Mouse (Mus musculus): ENCODE measurements around the gene Nrros. TPM values are rescaled to one million over a fixed set of nuclear protein-coding genes. Genes with fewer than 3 reads are reported as not detected.

The Nrros gene
- 18.1 and 22.2 TPM in 2 replicates for polyA plus RNA-seq (2015; fragmentation: Nextera tagmentation; extraction: Ambion mirVana)

- WGBS = 2% methylated on average over 25 of the region's 25 CpGs
- peak within 1 kb of the TSS; percentile 17 for H3K27ac ChIP-seq (ENCODE audit: low read length)
- ATAC-seq (ENCODE audit: low FRiP score, low TSS enrichment) = peak; percentile 77
- peak within 1 kb of the TSS; percentile 62 for H3K4me2 ChIP-seq (replicated peaks; ENCODE audit: low read depth, low read length)
- no peaks in the 10 kb centered on the region for H3K36me3 ChIP-seq (ENCODE audit: insufficient read depth, low read length)
- H3K9me3 ChIP-seq (ENCODE audit: low read length) = no peaks in the 10 kb centered on the region
- peak within 1 kb of the TSS; percentile 63 for H3K9ac ChIP-seq (replicated peaks; ENCODE audit: low read length)
- H3K27me3 ChIP-seq (ENCODE audit: insufficient read depth, low read length) = peaks cover 3% of the 10 kb centered on the region; the same call in 1 of the 2 replicates
- H3K4me3 ChIP-seq (ENCODE audit: low read length) = peak within 1 kb of the TSS; percentile 44
- peaks cover 13% of the 10 kb centered on the region; the same call in 1 of the 2 replicates for H3K4me1 ChIP-seq (ENCODE audit: insufficient read depth, low read length)
Observed at GRCm38 (mm10) chr16:32165281-32165821, at the start of gene Nrros. Gene Nrros, minus strand, starts transcription at chr16:32165594.

DNA sequence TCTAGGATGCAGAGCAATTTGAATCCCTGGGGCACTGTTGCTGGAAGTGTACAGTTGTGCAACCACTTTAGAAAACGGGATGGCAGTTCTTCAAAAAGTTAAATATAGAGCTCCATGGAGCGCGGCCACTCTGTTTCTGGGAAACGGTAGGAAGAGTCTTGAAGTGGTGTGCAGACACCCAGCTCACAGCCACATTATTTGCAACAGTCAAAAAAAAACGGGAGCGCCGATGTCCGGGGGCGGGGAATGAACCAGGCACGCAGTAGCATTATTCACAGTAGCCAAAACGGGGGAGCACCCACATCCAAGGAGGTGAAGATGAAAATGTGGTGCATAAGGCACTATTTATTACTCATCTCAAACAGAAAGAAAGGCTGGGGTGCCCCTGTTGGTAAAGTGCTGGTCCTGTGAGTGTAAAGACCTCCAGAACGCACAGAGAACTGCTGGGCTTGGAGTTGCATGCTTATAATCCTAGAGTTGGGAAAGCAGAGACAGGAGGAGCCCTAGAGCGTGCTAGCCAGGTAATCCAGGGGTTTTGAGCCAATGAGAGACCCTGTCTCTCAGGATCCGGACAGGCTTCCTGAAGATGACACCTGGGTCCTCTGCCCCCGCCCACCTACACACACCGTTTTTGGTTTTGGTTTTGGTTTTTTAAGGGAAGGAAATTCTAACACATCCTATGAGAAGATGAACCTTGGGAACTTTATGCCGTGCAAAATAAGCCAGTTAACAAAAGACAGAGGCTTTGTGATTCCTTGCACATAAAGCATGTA is 49.6 kb upstream of the Nrros start:
- H3K4me1 ChIP-seq (ENCODE audit: insufficient read depth, low read length) = no peaks in the 10 kb centered on the region
- no peaks in the 10 kb centered on the region for H3K36me3 ChIP-seq (ENCODE audit: insufficient read depth, low read length)
- no peak overlapping the region for H3K27ac ChIP-seq (ENCODE audit: low read length)
- no peak for ATAC-seq (ENCODE audit: low FRiP score, low TSS enrichment)
- no peaks in the 10 kb centered on the region for H3K27me3 ChIP-seq (ENCODE audit: insufficient read depth, low read length)
- no peak overlapping the region for H3K4me2 ChIP-seq (replicated peaks; ENCODE audit: low read depth, low read length)
- 73% methylated on average over 17 of the region's 17 CpGs for WGBS
- H3K9ac ChIP-seq (replicated peaks; ENCODE audit: low read length) = no peak overlapping the region
- H3K9me3 ChIP-seq (ENCODE audit: low read length) = peaks cover under 1% of the 10 kb centered on the region; the same call in 1 of the 2 replicates
- no peak overlapping the region for H3K4me3 ChIP-seq (ENCODE audit: low read length)

GRCm38 (mm10) chr16:32214156-32214555 is 48.8 kb upstream of the Nrros start:
- no peak for ATAC-seq (ENCODE audit: low FRiP score, low TSS enrichment)
- Histone ChIP-seq H3K36me3 (ENCODE audit: insufficient read depth, low read length) (no peaks in the 10 kb centered on the region), H3K27ac (ENCODE audit: low read length) (no peak overlapping the region), H3K9me3 (ENCODE audit: low read length) (peaks cover 9% of the 10 kb centered on the region), H3K4me2 (replicated peaks; ENCODE audit: low read depth, low read length) (no peak overlapping the region), H3K4me3 (ENCODE audit: low read length) (no peak overlapping the region), H3K4me1 (ENCODE audit: insufficient read depth, low read length) (no peaks in the 10 kb centered on the region), H3K27me3 (ENCODE audit: insufficient read depth, low read length) (no peaks in the 10 kb centered on the region), H3K9ac (replicated peaks; ENCODE audit: low read length) (no peak overlapping the region)

DNA sequence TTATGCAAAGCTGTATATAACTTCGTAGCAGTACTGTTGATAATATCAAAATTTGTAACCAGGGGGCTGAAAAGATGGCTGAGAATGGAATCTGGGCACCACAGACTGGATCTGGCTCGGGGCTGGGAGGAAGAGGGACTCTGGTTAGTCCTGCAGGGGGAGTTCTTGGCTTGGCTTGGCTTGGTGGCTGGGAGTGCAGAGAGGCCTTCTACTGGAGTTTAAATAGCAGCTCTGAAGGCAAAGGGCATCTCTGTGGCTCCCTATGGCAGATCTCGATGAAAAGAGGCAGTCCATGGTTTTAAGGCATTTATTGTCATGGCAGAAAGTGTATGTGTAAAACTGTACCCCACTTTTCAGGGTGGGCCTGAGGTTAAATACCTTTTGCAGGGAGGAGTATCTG is 39.5 kb upstream of the Nrros start:
- H3K9me3 ChIP-seq (ENCODE audit: low read length) = peaks cover 11% of the 10 kb centered on the region
- H3K36me3 ChIP-seq (ENCODE audit: insufficient read depth, low read length) = no peaks in the 10 kb centered on the region
- 54% methylated on average over 3 of the region's 3 CpGs for WGBS
- no peak overlapping the region for H3K4me3 ChIP-seq (ENCODE audit: low read length)
- 0 out of 2 replicates have a peak, but pooled peaks cover 7% of the 10 kb centered on the region for H3K4me1 ChIP-seq (ENCODE audit: insufficient read depth, low read length)
- no peak for ATAC-seq (ENCODE audit: low FRiP score, low TSS enrichment)
- H3K27ac ChIP-seq (ENCODE audit: low read length) = no peak overlapping the region
- H3K4me2 ChIP-seq (replicated peaks; ENCODE audit: low read depth, low read length) = no peak overlapping the region
- no peaks in the 10 kb centered on the region for H3K27me3 ChIP-seq (ENCODE audit: insufficient read depth, low read length)
- no peak overlapping the region for H3K9ac ChIP-seq (replicated peaks; ENCODE audit: low read length)

GRCm38 (mm10) chr16:32202681-32203080 is 37.3 kb upstream of the Nrros start:
- no peak overlapping the region for H3K9ac ChIP-seq (replicated peaks; ENCODE audit: low read length)
- no peaks in the 10 kb centered on the region for H3K36me3 ChIP-seq (ENCODE audit: insufficient read depth, low read length)
- H3K4me2 ChIP-seq (replicated peaks; ENCODE audit: low read depth, low read length) = no peak overlapping the region
- no peaks in the 10 kb centered on the region; the same call in 1 of the 2 replicates for H3K9me3 ChIP-seq (ENCODE audit: low read length)
- no peak for ATAC-seq (ENCODE audit: low FRiP score, low TSS enrichment)
- WGBS = 85% methylated on average over 6 of the region's 6 CpGs
- no peak overlapping the region for H3K27ac ChIP-seq (ENCODE audit: low read length)
- H3K4me1 ChIP-seq (ENCODE audit: insufficient read depth, low read length) = 0 out of 2 replicates have a peak, but pooled peaks cover 7% of the 10 kb centered on the region
- H3K27me3 ChIP-seq (ENCODE audit: insufficient read depth, low read length) = no peaks in the 10 kb centered on the region
- H3K4me3 ChIP-seq (ENCODE audit: low read length) = no peak overlapping the region

DNA sequence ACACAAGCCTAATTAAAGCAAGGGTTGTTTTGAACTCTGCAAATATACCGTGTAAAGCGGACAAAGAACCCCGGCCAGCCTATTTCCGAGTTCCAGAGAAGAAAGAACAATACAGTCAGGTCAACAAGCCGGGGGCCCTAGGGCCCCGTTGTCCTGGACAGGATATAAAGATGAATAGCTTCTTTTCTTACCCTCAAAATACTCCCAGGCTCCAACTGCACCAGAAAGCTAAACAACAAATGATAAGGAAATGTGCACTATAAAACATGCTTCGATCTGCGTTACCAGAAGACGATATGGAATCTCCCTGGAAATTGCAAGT is 35.6 kb upstream of the Nrros start:
- Histone ChIP-seq H3K27me3 (ENCODE audit: insufficient read depth, low read length) (no peaks in the 10 kb centered on the region), H3K4me3 (ENCODE audit: low read length) (peak overlapping the region; percentile 41), H3K4me1 (ENCODE audit: insufficient read depth, low read length) (0 out of 2 replicates have a peak, but pooled peaks cover 7% of the 10 kb centered on the region), H3K9me3 (ENCODE audit: low read length) (no peaks in the 10 kb centered on the region; the same call in 1 of the 2 replicates), H3K36me3 (ENCODE audit: insufficient read depth, low read length) (no peaks in the 10 kb centered on the region), H3K4me2 (replicated peaks; ENCODE audit: low read depth, low read length) (peak overlapping the region; percentile 57), H3K9ac (replicated peaks; ENCODE audit: low read length) (0 out of 2 replicates have a peak overlapping the region, but pooled peaks have one; percentile 5), H3K27ac (ENCODE audit: low read length) (peak overlapping the region; percentile 92)
- WGBS = 33% methylated on average over 9 of the region's 9 CpGs
- ATAC-seq (ENCODE audit: low FRiP score, low TSS enrichment) = 0 out of 2 replicates have a peak, but pooled peaks have one; percentile 27

GRCm38 (mm10) chr16:32200256-32201003 is 35.0 kb upstream of the Nrros start:
- peak; percentile 84 for ATAC-seq (ENCODE audit: low FRiP score, low TSS enrichment)
- Histone ChIP-seq H3K4me1 (ENCODE audit: insufficient read depth, low read length) (0 out of 2 replicates have a peak, but pooled peaks cover 7% of the 10 kb centered on the region), H3K9ac (replicated peaks; ENCODE audit: low read length) (peak overlapping the region; percentile 62), H3K27me3 (ENCODE audit: insufficient read depth, low read length) (no peaks in the 10 kb centered on the region), H3K4me2 (replicated peaks; ENCODE audit: low read depth, low read length) (peak overlapping the region; percentile 57), H3K4me3 (ENCODE audit: low read length) (peak overlapping the region; percentile 41), H3K27ac (ENCODE audit: low read length) (peak overlapping the region; percentile 92), H3K9me3 (ENCODE audit: low read length) (no peaks in the 10 kb centered on the region; the same call in 1 of the 2 replicates), H3K36me3 (ENCODE audit: insufficient read depth, low read length) (no peaks in the 10 kb centered on the region)
- WGBS = 26% methylated on average over 21 of the region's 21 CpGs

GRCm38 (mm10) chr16:32190011-32190441 is 24.6 kb upstream of the Nrros start:
- H3K4me1 ChIP-seq (ENCODE audit: insufficient read depth, low read length) = no peaks in the 10 kb centered on the region
- no peak overlapping the region for H3K9ac ChIP-seq (replicated peaks; ENCODE audit: low read length)
- no peaks in the 10 kb centered on the region for H3K27me3 ChIP-seq (ENCODE audit: insufficient read depth, low read length)
- no peak for ATAC-seq (ENCODE audit: low FRiP score, low TSS enrichment)
- H3K4me2 ChIP-seq (replicated peaks; ENCODE audit: low read depth, low read length) = no peak overlapping the region
- H3K36me3 ChIP-seq (ENCODE audit: insufficient read depth, low read length) = no peaks in the 10 kb centered on the region
- H3K4me3 ChIP-seq (ENCODE audit: low read length) = no peak overlapping the region
- 65% methylated on average over 12 of the region's 12 CpGs for WGBS
- no peaks in the 10 kb centered on the region for H3K9me3 ChIP-seq (ENCODE audit: low read length)
- H3K27ac ChIP-seq (ENCODE audit: low read length) = no peak overlapping the region

DNA sequence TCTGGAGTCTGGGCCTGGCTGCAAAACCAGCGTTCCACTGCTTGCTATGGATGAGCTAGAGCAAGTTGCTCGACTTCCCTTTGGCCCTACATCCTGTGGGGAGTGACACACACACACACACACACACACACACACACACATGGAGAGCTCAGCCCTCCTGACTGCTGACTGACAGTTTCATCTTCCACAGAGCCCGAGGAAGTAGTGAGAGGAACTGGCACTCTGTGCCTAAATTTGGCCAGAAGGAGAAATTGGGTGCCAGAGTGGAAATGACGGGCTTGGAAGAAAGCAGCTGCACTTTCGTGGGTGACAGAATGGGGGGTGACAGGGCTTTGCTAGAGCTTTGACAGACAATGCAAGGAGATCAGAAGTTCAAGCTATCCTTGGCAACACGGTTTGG is 23.7 kb upstream of the Nrros start:
- no peak overlapping the region for H3K9ac ChIP-seq (replicated peaks; ENCODE audit: low read length)
- no peaks in the 10 kb centered on the region for H3K36me3 ChIP-seq (ENCODE audit: insufficient read depth, low read length)
- no peaks in the 10 kb centered on the region for H3K9me3 ChIP-seq (ENCODE audit: low read length)
- H3K4me2 ChIP-seq (replicated peaks; ENCODE audit: low read depth, low read length) = no peak overlapping the region
- H3K27me3 ChIP-seq (ENCODE audit: insufficient read depth, low read length) = no peaks in the 10 kb centered on the region
- no peaks in the 10 kb centered on the region for H3K4me1 ChIP-seq (ENCODE audit: insufficient read depth, low read length)
- no peak overlapping the region for H3K4me3 ChIP-seq (ENCODE audit: low read length)
- no peak overlapping the region for H3K27ac ChIP-seq (ENCODE audit: low read length)
- no peak for ATAC-seq (ENCODE audit: low FRiP score, low TSS enrichment)
- 53% methylated on average over 6 of the region's 6 CpGs for whole genome bisulfite sequencing

Data from kidney, embryonic 16.5 days (tissue).